Mouse (Mus musculus): ENCODE results near the gene Mst1r. TPM values are rescaled to one million over a fixed set of nuclear protein-coding genes. Genes with fewer than 3 reads are reported as not detected.

Mst1r gene
- total and polyA plus RNA-seq, 2 experiments from 2014 or later = 1.2 TPM

- peak overlapping the region; percentile 62 for H3K27ac ChIP-seq (ENCODE audit: low read depth, low read length)
Observed at GRCm38 (mm10) chr9:107917895-107918608, 11.4 kb downstream of the Mst1r start.

DNA sequence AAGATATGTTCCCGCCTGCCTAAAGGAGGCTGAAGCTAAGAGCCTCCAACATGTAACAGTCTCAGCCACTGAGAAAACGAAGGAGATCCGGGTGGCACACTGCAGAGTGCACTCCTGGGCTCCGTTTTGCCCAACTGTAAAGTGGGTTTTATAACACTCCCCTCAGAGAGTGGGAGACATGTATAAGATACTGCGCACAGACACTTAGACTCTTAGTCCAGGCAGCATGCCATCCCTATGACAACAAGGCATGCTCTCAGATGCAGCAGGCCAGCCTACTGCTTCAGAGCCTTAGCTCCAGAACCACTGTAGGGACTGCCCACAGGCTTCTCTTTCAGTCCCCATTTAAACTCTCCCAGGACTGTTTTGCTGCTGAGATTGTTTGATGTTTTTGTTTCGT is 12.2 kb downstream of the Mst1r start:
- Histone ChIP-seq H3K27me3 (ENCODE audit: insufficient read depth, low read length) (no peaks in the 10 kb centered on the region), H3K27ac (ENCODE audit: low read depth, low read length) (peak overlapping the region; percentile 59; the same call in 1 of the 2 replicates), H3K4me1 (ENCODE audit: insufficient read depth, low read length) (peaks cover 19% of the 10 kb centered on the region; the same call in 1 of the 2 replicates), H3K4me3 (ENCODE audit: low read depth, low read length) (no peak overlapping the region), H3K36me3 (ENCODE audit: insufficient read depth, low read length) (no peaks in the 10 kb centered on the region), H3K4me2 (ENCODE audit: low read depth, low read length, poor library complexity, severe bottlenecking) (no peak overlapping the region), H3K9ac (replicated peaks; ENCODE audit: low read length, poor library complexity, severe bottlenecking) (no peak overlapping the region), H3K9me3 (ENCODE audit: low read length) (no peaks in the 10 kb centered on the region)
- TF ChIP-seq CTCF (IDR thresholded peaks at IDR 0.05) = no peak
- no peak for DNase-seq (ENCODE audit: low spot score)
- no peak for ATAC-seq (ENCODE audit: low FRiP score)
- 80% methylated on average over 6 of the region's 6 CpGs for whole genome bisulfite sequencing

More at GRCm38 (mm10) chr9:107917895-107918608, 11.4 kb downstream of the Mst1r start:
- H3K27me3 ChIP-seq (ENCODE audit: insufficient read depth, low read length) = no peaks in the 10 kb centered on the region
- no peaks in the 10 kb centered on the region for H3K36me3 ChIP-seq (ENCODE audit: insufficient read depth, low read length)
- 19% methylated on average over 13 of the region's 13 CpGs for WGBS
- H3K4me2 ChIP-seq (ENCODE audit: low read depth, low read length, poor library complexity, severe bottlenecking) = no peak overlapping the region
- H3K9me3 ChIP-seq (ENCODE audit: low read length) = no peaks in the 10 kb centered on the region
- no peak for TF ChIP-seq CTCF (IDR thresholded peaks at IDR 0.05)
- H3K9ac ChIP-seq (replicated peaks; ENCODE audit: low read length, poor library complexity, severe bottlenecking) = no peak overlapping the region
- ATAC-seq (ENCODE audit: low FRiP score) = peak; percentile 64; the same call in 1 of the 2 replicates
- peak; percentile 71 for DNase-seq (ENCODE audit: low spot score)
- peaks cover 14% of the 10 kb centered on the region; the same call in 1 of the 2 replicates for H3K4me1 ChIP-seq (ENCODE audit: insufficient read depth, low read length)
- no peak overlapping the region for H3K4me3 ChIP-seq (ENCODE audit: low read depth, low read length)

DNA sequence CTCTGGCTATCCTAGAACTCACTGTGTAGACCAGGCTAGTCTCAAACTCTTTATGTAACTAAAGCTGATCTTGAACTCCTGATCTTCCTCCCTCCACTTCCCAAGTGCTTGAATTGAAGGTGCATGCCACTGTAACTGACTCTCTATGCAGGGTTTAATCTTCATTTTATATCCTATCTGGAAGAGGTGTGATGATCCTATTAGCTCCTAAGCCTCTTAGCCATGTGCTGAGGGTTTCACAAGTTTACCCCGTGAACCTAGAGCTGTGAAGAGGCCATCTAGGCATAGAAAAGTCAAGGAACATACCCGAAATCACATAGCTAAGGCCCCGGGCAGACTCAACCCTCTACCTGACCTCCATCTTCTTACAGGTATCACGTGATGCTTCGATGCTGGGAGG is 12.8 kb downstream of the Mst1r start:
- 73% methylated on average over 5 of the region's 5 CpGs for WGBS
- no peak for TF ChIP-seq CTCF (IDR thresholded peaks at IDR 0.05)

DNA sequence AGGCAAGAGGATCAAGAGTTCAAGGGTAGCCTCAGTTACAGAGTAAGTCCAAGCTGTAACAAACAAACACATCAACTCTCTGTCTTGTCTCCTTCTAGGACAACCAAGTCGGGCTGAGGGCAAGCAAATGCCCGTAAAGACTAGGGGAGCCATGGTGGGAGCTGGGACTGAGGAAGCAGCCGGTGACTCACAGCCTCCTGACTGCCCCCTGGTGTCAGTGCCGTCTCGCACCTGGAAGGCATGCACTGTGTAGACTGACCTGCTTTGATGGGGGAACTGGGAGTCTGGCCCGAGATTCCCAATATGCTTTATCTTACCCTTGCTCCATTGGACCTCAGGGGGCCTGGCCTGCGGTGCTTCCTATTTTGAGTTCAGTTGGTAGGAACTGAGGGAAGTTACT is 16.3 kb downstream of the Mst1r start:
- no peak overlapping the region for H3K4me2 ChIP-seq (ENCODE audit: low read depth, low read length, poor library complexity, severe bottlenecking)
- peak; percentile 52 for TF ChIP-seq CTCF (IDR thresholded peaks at IDR 0.05)
- no peak overlapping the region for H3K9ac ChIP-seq (replicated peaks; ENCODE audit: low read length, poor library complexity, severe bottlenecking)
- 0 out of 2 replicates have a peak overlapping the region, but pooled peaks have one; percentile 12 for H3K27ac ChIP-seq (ENCODE audit: low read depth, low read length)
- ATAC-seq (ENCODE audit: low FRiP score) (no peak), DNase-seq (ENCODE audit: low spot score) (no peak)
- no peaks in the 10 kb centered on the region for H3K9me3 ChIP-seq (ENCODE audit: low read length)
- H3K36me3 ChIP-seq (ENCODE audit: insufficient read depth, low read length) = no peaks in the 10 kb centered on the region
- H3K4me3 ChIP-seq (ENCODE audit: low read depth, low read length) = no peak overlapping the region
- no peaks in the 10 kb centered on the region for H3K27me3 ChIP-seq (ENCODE audit: insufficient read depth, low read length)
- WGBS = 26% methylated on average over 7 of the region's 7 CpGs
- H3K4me1 ChIP-seq (ENCODE audit: insufficient read depth, low read length) = peaks cover 21% of the 10 kb centered on the region; the same call in 1 of the 2 replicates

More for the DNA sequence above, 12.8 kb downstream of the Mst1r start:
- Histone ChIP-seq H3K4me2 (ENCODE audit: low read depth, low read length, poor library complexity, severe bottlenecking) (no peak overlapping the region), H3K9me3 (ENCODE audit: low read length) (no peaks in the 10 kb centered on the region), H3K4me1 (ENCODE audit: insufficient read depth, low read length) (peaks cover 19% of the 10 kb centered on the region; the same call in 1 of the 2 replicates), H3K27me3 (ENCODE audit: insufficient read depth, low read length) (no peaks in the 10 kb centered on the region), H3K27ac (ENCODE audit: low read depth, low read length) (no peak overlapping the region), H3K36me3 (ENCODE audit: insufficient read depth, low read length) (no peaks in the 10 kb centered on the region), H3K4me3 (ENCODE audit: low read depth, low read length) (no peak overlapping the region), H3K9ac (replicated peaks; ENCODE audit: low read length, poor library complexity, severe bottlenecking) (no peak overlapping the region)
- ATAC-seq (ENCODE audit: low FRiP score) (no peak), DNase-seq (ENCODE audit: low spot score) (no peak)

DNA sequence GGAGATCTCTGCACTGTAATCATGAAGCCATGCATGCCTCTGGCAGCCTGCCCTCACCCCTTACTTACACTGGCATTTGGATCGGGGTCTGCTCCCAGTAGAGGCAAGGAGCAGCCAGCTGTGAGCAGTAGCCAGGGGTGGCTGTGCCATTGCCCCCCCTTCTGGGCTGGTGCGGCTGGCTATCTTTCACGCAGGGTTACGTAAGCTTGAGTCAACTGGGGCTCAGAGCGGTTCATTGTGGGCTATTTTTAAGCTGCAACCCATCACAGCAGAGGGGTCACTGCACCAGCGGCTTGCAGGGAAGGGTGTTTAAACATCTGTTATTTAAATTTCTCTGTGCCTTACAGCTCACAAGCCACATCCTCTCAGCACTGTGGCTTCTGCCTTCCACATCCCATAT is 17.3 kb downstream of the Mst1r start:
- TF ChIP-seq CTCF (IDR thresholded peaks at IDR 0.05) = no peak

DNA sequence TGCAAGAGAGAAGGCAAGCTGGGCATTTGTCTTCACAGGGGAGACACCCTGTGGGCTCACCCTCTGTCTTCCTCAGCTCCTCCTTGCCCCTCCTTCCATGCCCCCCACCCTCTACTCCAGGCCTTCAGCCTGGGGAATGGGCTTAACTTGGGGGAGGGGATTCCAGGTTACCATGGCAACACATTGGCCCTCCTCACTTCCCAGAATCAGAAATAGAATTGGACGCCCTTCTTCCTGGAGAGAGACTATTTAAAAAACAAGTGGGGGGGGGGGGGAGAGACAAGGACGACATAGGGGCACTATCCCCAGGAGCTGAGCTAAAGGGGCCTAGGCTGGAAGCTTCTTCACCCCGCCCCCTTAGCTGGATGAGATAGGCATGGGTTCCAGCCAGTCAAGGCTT is 18.6 kb downstream of the Mst1r start:
- no peak for DNase-seq (ENCODE audit: low spot score)
- no peaks in the 10 kb centered on the region for H3K36me3 ChIP-seq (ENCODE audit: insufficient read depth, low read length)
- no peak for ATAC-seq (ENCODE audit: low FRiP score)
- H3K27ac ChIP-seq (ENCODE audit: low read depth, low read length) = peak overlapping the region; percentile 12; the same call in 1 of the 2 replicates
- no peaks in the 10 kb centered on the region for H3K9me3 ChIP-seq (ENCODE audit: low read length)
- H3K4me2 ChIP-seq (ENCODE audit: low read depth, low read length, poor library complexity, severe bottlenecking) = no peak overlapping the region
- H3K27me3 ChIP-seq (ENCODE audit: insufficient read depth, low read length) = no peaks in the 10 kb centered on the region
- WGBS = 15% methylated on average over 3 of the region's 3 CpGs
- TF ChIP-seq CTCF (IDR thresholded peaks at IDR 0.05) = no peak
- no peak overlapping the region for H3K4me3 ChIP-seq (ENCODE audit: low read depth, low read length)
- no peak overlapping the region for H3K9ac ChIP-seq (replicated peaks; ENCODE audit: low read length, poor library complexity, severe bottlenecking)
- 0 out of 2 replicates have a peak, but pooled peaks cover 14% of the 10 kb centered on the region for H3K4me1 ChIP-seq (ENCODE audit: insufficient read depth, low read length)

More for the DNA sequence above, 17.3 kb downstream of the Mst1r start:
- Histone ChIP-seq H3K4me3 (ENCODE audit: low read depth, low read length) (no peak overlapping the region), H3K36me3 (ENCODE audit: insufficient read depth, low read length) (no peaks in the 10 kb centered on the region), H3K27ac (ENCODE audit: low read depth, low read length) (peak overlapping the region; percentile 12), H3K4me1 (ENCODE audit: insufficient read depth, low read length) (0 out of 2 replicates have a peak, but pooled peaks cover 14% of the 10 kb centered on the region), H3K9ac (replicated peaks; ENCODE audit: low read length, poor library complexity, severe bottlenecking) (no peak overlapping the region), H3K9me3 (ENCODE audit: low read length) (no peaks in the 10 kb centered on the region), H3K27me3 (ENCODE audit: insufficient read depth, low read length) (no peaks in the 10 kb centered on the region), H3K4me2 (ENCODE audit: low read depth, low read length, poor library complexity, severe bottlenecking) (no peak overlapping the region)
- ATAC-seq (ENCODE audit: low FRiP score) = no peak
- no peak for DNase-seq (ENCODE audit: low spot score)
- WGBS = 44% methylated on average over 6 of the region's 6 CpGs
